Mouse (Mus musculus) bone marrow macrophage, adult 2 months (primary cell): Measurements from ENCODE around the gene Bpifb1.

Experiments used
- CTCF ChIP-seq: IDR thresholded peaks from 2 replicates; pipeline ENCODE4 v1.5.1; 2012; ENCODE audit warnings: low read depth, mild to moderate bottlenecking, low read length, moderate library complexity
- POLR2A ChIP-seq: IDR thresholded peaks from 2 replicates; pipeline ENCODE4 v1.6.1; 2012; ENCODE audit warnings: mild to moderate bottlenecking, low read depth, low read length, borderline replicate concordance

GRCm38 (mm10) chr2:154227830-154228229 lies 37.2 kb downstream of the Bpifb1 start:
- TF ChIP-seq CTCF = no peak
- no peak for TF ChIP-seq POLR2A
